Mouse (Mus musculus): ENCODE results near the gene Mmrn1. TPM values are rescaled to one million over a fixed set of nuclear protein-coding genes. Genes with fewer than 3 reads are reported as not detected.
"Not testable (repeated sequence)": the region's sequence is repeated elsewhere in the genome, so short reads cannot be mapped to it uniquely, and the experiment has no call there.

Gene Mmrn1
- polyA plus RNA-seq (2015; fragmentation: Nextera tagmentation; extraction: Ambion mirVana), result 3.6 and 4.1 TPM in 2 replicates

DNA sequence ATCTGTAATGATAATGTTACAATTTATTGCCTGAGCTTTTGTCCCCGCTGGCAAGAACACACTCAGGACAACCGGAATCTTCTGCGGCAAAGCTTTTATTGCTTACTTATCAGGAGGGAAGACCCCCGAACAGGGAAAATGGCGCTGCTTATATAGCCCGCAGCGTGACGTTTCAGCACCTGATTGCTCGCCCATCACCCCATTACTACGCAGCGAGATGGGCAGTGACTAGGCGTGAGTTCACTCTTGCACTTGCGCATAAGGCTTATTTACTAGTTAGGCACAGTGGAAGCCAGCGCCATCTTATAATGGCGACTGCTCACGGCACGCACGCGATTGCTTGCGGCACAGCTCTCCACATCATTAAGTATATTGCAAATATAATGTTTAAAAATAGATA is at the start of gene Mmrn1:
Mmrn1 (plus strand) TSS at position 301 of the 400 bp plus-strand sequence.
- H3K9ac ChIP-seq; ATAC-seq (ENCODE audit: insufficient read depth); H3K4me2 ChIP-seq; H3K4me3 ChIP-seq (replicated peaks); H3K27me3 ChIP-seq; H3K9me3 ChIP-seq (replicated peaks); H3K4me1 ChIP-seq (replicated peaks); H3K27ac ChIP-seq (replicated peaks); H3K36me3 ChIP-seq (replicated peaks): not testable (repeated sequence)
- 87% methylated on average over 20 of the region's 20 CpGs for WGBS (ENCODE audit: insufficient replicate concordance)

DNA sequence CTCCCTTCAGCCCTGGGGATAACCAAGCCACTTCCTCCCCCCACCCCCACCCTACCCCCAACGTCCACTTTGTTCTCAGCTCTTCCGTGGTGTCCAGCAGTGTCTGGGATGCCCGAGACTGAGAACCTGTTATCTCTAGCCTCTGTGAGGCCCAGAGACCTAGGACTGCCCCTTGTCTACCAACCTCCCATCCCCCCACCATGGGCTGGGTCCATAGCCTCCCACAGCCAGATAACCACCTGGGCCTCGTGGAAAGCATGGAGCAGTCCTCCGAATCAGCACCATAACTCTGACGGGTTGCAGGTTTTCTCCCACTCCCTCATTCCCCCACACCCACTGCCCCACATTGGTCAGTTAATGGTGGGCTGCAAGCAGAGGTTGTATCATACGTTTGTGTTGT is 44.4 kb upstream of the Mmrn1 start:
- Histone ChIP-seq H3K27me3 (no peaks in the 10 kb centered on the region), H3K9ac (no peak overlapping the region), H3K27ac (replicated peaks) (no peak overlapping the region), H3K9me3 (replicated peaks) (no peaks in the 10 kb centered on the region), H3K4me3 (replicated peaks) (no peak overlapping the region), H3K36me3 (replicated peaks) (no peaks in the 10 kb centered on the region), H3K4me2 (no peak overlapping the region), H3K4me1 (replicated peaks) (no peaks in the 10 kb centered on the region)
- no peak for ATAC-seq (ENCODE audit: insufficient read depth)
- 49% methylated on average over 7 of the region's 7 CpGs for WGBS (ENCODE audit: insufficient replicate concordance)

DNA sequence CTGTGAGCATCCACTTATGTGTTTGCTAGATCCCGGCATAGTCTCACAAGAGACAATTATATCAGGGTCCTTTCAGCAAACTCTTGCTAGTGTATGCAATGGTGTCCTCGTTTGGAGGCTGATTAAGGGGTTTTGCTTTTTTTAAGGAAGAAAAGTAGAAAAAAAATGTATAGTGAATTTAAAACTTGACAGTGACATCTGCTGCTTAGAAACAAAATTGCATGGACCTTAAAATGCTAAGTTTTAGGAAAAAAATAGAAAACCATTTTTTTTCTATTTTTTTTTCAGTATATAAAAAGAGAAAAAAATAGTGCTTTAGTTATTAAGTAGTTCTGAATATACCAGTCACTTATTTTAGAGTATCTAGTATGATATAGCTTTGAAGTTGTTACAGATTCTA is 43.2 kb upstream of the Mmrn1 start:
- H3K9me3 ChIP-seq (replicated peaks), result no peaks in the 10 kb centered on the region

GRCm38 (mm10) chr6:60907272-60907671 is 17.5 kb upstream of the Mmrn1 start:
- WGBS (ENCODE audit: insufficient replicate concordance), result 62% methylated on average over 2 of the region's 2 CpGs
- ATAC-seq (ENCODE audit: insufficient read depth), result no peak
- H3K4me2 ChIP-seq, result no peak overlapping the region

More for the DNA sequence above, 43.2 kb upstream of the Mmrn1 start:
- no peak for ATAC-seq (ENCODE audit: insufficient read depth)
- Histone ChIP-seq H3K36me3 (replicated peaks) (no peaks in the 10 kb centered on the region), H3K4me2 (no peak overlapping the region), H3K9ac (no peak overlapping the region), H3K27ac (replicated peaks) (no peak overlapping the region), H3K27me3 (no peaks in the 10 kb centered on the region), H3K4me3 (replicated peaks) (no peak overlapping the region), H3K4me1 (replicated peaks) (no peaks in the 10 kb centered on the region)
- WGBS (ENCODE audit: insufficient replicate concordance), result 48% methylated on average over 2 of the region's 2 CpGs

GRCm38 (mm10) chr6:60931364-60931763 is 6.6 kb downstream of the Mmrn1 start:
- no peak overlapping the region for H3K9ac ChIP-seq
- peak; percentile 54 for ATAC-seq (ENCODE audit: insufficient read depth)
- no peaks in the 10 kb centered on the region for H3K9me3 ChIP-seq (replicated peaks)
- H3K4me2 ChIP-seq, result no peak overlapping the region
- peak overlapping the region; percentile 80 for H3K27ac ChIP-seq (replicated peaks)
- no peaks in the 10 kb centered on the region for H3K36me3 ChIP-seq (replicated peaks)
- peaks cover 45% of the 10 kb centered on the region for H3K4me1 ChIP-seq (replicated peaks)
- H3K27me3 ChIP-seq, result no peaks in the 10 kb centered on the region
- no peak overlapping the region for H3K4me3 ChIP-seq (replicated peaks)

More at GRCm38 (mm10) chr6:60907272-60907671, 17.5 kb upstream of the Mmrn1 start:
- Histone ChIP-seq H3K36me3 (replicated peaks) (no peaks in the 10 kb centered on the region), H3K9ac (no peak overlapping the region), H3K4me3 (replicated peaks) (no peak overlapping the region), H3K9me3 (replicated peaks) (no peaks in the 10 kb centered on the region), H3K27me3 (no peaks in the 10 kb centered on the region), H3K4me1 (replicated peaks) (no peaks in the 10 kb centered on the region), H3K27ac (replicated peaks) (no peak overlapping the region)

GRCm38 (mm10) chr6:60934835-60935234 is 10.1 kb downstream of the Mmrn1 start:
- Histone ChIP-seq H3K4me2 (peak overlapping the region; percentile 70), H3K9ac (0 out of 2 replicates have a peak overlapping the region, but pooled peaks have one; percentile 12), H3K4me3 (replicated peaks) (no peak overlapping the region), H3K4me1 (replicated peaks) (peaks cover 45% of the 10 kb centered on the region), H3K27me3 (no peaks in the 10 kb centered on the region), H3K36me3 (replicated peaks) (no peaks in the 10 kb centered on the region), H3K9me3 (replicated peaks) (no peaks in the 10 kb centered on the region), H3K27ac (replicated peaks) (peak overlapping the region; percentile 98)
- 37% methylated on average over 4 of the region's 4 CpGs for WGBS (ENCODE audit: insufficient replicate concordance)
- peak; percentile 74 for ATAC-seq (ENCODE audit: insufficient read depth)

GRCm38 (mm10) chr6:60935448-60936130 is 10.8 kb downstream of the Mmrn1 start:
- peaks cover 39% of the 10 kb centered on the region for H3K4me1 ChIP-seq (replicated peaks)
- WGBS (ENCODE audit: insufficient replicate concordance), result 19% methylated on average over 4 of the region's 4 CpGs
- H3K9me3 ChIP-seq (replicated peaks), result no peaks in the 10 kb centered on the region
- peak; percentile 90 for ATAC-seq (ENCODE audit: insufficient read depth)
- H3K4me2 ChIP-seq, result peak overlapping the region; percentile 70
- H3K27ac ChIP-seq (replicated peaks), result peak overlapping the region; percentile 98
- peak overlapping the region; percentile 24 for H3K4me3 ChIP-seq (replicated peaks)
- no peaks in the 10 kb centered on the region for H3K36me3 ChIP-seq (replicated peaks)
- peak overlapping the region; percentile 55 for H3K9ac ChIP-seq
- no peaks in the 10 kb centered on the region for H3K27me3 ChIP-seq

GRCm38 (mm10) chr6:60944178-60944577 is 19.4 kb downstream of the Mmrn1 start:
- Histone ChIP-seq H3K4me1 (replicated peaks) (peaks cover 15% of the 10 kb centered on the region; the same call in 1 of the 2 replicates), H3K36me3 (replicated peaks) (no peaks in the 10 kb centered on the region), H3K9me3 (replicated peaks) (no peaks in the 10 kb centered on the region), H3K27me3 (no peaks in the 10 kb centered on the region), H3K4me3 (replicated peaks) (no peak overlapping the region), H3K27ac (replicated peaks) (no peak overlapping the region), H3K4me2 (peak overlapping the region; percentile 23), H3K9ac (no peak overlapping the region)
- ATAC-seq (ENCODE audit: insufficient read depth), result no peak
- WGBS (ENCODE audit: insufficient replicate concordance), result 13% methylated on average over 7 of the region's 7 CpGs

- H3K27ac ChIP-seq (replicated peaks), result no peak overlapping the region
- no peaks in the 10 kb centered on the region for H3K9me3 ChIP-seq (replicated peaks)
- ATAC-seq (ENCODE audit: insufficient read depth), result no peak
- no peak overlapping the region for H3K9ac ChIP-seq
- peaks cover 15% of the 10 kb centered on the region; the same call in 1 of the 2 replicates for H3K4me1 ChIP-seq (replicated peaks)
- no peak overlapping the region for H3K4me3 ChIP-seq (replicated peaks)
- H3K27me3 ChIP-seq, result no peaks in the 10 kb centered on the region
- H3K4me2 ChIP-seq, result peak overlapping the region; percentile 23
- WGBS (ENCODE audit: insufficient replicate concordance), result 21% methylated on average over 9 of the region's 9 CpGs
- H3K36me3 ChIP-seq (replicated peaks), result no peaks in the 10 kb centered on the region
Measured at GRCm38 (mm10) chr6:60944621-60945020, 19.8 kb downstream of the Mmrn1 start.

DNA sequence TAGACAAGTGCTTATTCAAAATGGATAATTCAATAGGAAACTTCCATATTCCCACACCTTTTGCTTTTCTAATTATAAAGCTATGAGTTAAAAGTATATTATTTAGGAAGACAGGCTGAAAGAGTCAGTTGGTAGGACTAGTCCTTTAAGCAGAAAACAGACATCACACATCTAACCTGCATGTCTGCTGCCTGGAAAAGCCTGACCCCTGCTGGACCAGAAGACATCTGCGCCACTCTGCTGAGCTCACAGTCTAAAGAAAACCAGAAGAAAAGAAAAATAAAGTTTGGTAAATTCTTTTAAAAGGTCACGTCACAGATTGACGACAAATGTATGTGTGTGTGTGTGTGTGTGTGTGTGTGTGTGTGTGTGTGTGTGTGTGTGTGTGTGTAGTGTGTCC is 25.6 kb downstream of the Mmrn1 start:
- H3K4me1 ChIP-seq (replicated peaks), result no peaks in the 10 kb centered on the region
- 36% methylated on average over 3 of the region's 3 CpGs for WGBS (ENCODE audit: insufficient replicate concordance)
- ATAC-seq (ENCODE audit: insufficient read depth), result peak; percentile 69; the same call in 1 of the 2 replicates

GRCm38 (mm10) chr6:60961285-60961684 is 36.5 kb downstream of the Mmrn1 start:
- Histone ChIP-seq H3K36me3 (replicated peaks) (no peaks in the 10 kb centered on the region), H3K27me3 (no peaks in the 10 kb centered on the region), H3K9me3 (replicated peaks) (no peaks in the 10 kb centered on the region), H3K9ac (no peak overlapping the region), H3K4me2 (no peak overlapping the region), H3K4me1 (replicated peaks) (no peaks in the 10 kb centered on the region), H3K4me3 (replicated peaks) (no peak overlapping the region), H3K27ac (replicated peaks) (no peak overlapping the region)
- ATAC-seq (ENCODE audit: insufficient read depth), result no peak
- 77% methylated on average over 2 of the region's 2 CpGs for WGBS (ENCODE audit: insufficient replicate concordance)

More for the DNA sequence above, 25.6 kb downstream of the Mmrn1 start:
- Histone ChIP-seq H3K36me3 (replicated peaks) (no peaks in the 10 kb centered on the region), H3K4me2 (no peak overlapping the region), H3K4me3 (replicated peaks) (no peak overlapping the region), H3K9me3 (replicated peaks) (no peaks in the 10 kb centered on the region), H3K9ac (no peak overlapping the region), H3K27me3 (no peaks in the 10 kb centered on the region), H3K27ac (replicated peaks) (no peak overlapping the region)

DNA sequence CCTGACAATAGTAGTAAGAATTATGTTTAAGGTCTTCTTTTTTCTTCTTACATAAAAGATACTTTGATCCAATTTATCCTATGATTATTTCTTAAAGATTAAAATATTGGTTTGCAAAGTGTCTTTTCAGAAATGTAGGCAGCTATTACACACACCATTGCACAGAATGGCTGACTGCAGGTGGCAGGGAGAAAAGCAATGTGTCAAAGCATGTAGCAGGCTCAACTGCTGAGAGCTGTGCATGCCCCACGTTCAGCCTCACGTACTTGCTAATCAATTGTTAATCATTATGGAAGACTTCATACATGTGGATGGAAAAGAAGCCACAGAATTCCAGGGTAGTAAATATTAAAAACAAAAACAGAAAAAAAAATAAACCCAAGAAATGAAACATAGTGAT is 37.1 kb downstream of the Mmrn1 start:
- 70% methylated on average over 2 of the region's 2 CpGs for WGBS (ENCODE audit: insufficient replicate concordance)
- H3K9ac ChIP-seq, result no peak overlapping the region
- ATAC-seq (ENCODE audit: insufficient read depth), result no peak

More for the DNA sequence above, 37.1 kb downstream of the Mmrn1 start:
- no peaks in the 10 kb centered on the region for H3K27me3 ChIP-seq
- H3K9me3 ChIP-seq (replicated peaks), result no peaks in the 10 kb centered on the region
- no peaks in the 10 kb centered on the region for H3K36me3 ChIP-seq (replicated peaks)
- H3K4me1 ChIP-seq (replicated peaks), result no peaks in the 10 kb centered on the region
- H3K27ac ChIP-seq (replicated peaks), result no peak overlapping the region
- H3K4me3 ChIP-seq (replicated peaks), result no peak overlapping the region
- no peak overlapping the region for H3K4me2 ChIP-seq
